Mouse (Mus musculus) kidney, adult 9 months (tissue): Measurements from ENCODE around the gene Plekha6.
A peak's percentile ranks its signal among the peaks of the same experiment; 100 is the strongest.

Source experiments
- DNase-seq: peaks from one replicate; pipeline ENCODE4 v3.0.0; 2022

Plekha6 gene

GRCm38 (mm10) chr1:133182706-133183095 is 18.7 kb downstream of the Plekha6 start:
- no peak for DNase-seq

- DNase-seq: no peak
These were observed 19.3 kb downstream of the Plekha6 start for GRCm38 (mm10) chr1:133183141-133183925.

GRCm38 (mm10) chr1:133187948-133188680 is 24.1 kb downstream of the Plekha6 start:
- DNase-seq: no peak

GRCm38 (mm10) chr1:133188719-133189118 is 24.7 kb downstream of the Plekha6 start:
- no peak for DNase-seq

- DNase-seq: no peak
These were observed 25.5 kb downstream of the Plekha6 start for GRCm38 (mm10) chr1:133189471-133189870.

GRCm38 (mm10) chr1:133190550-133190949 is 26.5 kb downstream of the Plekha6 start:
- no peak for DNase-seq

DNA sequence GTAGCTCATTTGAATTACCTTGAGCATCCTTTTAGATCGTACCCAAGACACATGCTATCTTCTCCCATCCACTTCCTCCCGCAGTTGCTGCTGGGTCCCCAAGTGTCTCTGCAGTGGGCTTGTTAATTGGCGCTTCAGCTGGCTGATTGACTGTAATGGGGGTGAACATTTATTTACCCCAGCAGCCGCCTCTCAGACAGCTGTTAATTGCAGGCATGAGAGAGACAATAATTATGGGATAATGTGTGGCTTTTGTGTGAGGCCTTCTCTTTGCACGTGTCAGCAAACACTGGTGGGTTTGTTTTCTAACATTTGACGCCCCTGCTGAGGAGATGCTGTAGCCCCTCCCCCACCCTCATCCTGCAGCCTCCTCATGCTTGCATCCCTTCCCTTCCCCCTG is 32.2 kb downstream of the Plekha6 start:
- DNase-seq: no peak

GRCm38 (mm10) chr1:133197266-133197665 is 33.3 kb downstream of the Plekha6 start:
- no peak for DNase-seq

DNA sequence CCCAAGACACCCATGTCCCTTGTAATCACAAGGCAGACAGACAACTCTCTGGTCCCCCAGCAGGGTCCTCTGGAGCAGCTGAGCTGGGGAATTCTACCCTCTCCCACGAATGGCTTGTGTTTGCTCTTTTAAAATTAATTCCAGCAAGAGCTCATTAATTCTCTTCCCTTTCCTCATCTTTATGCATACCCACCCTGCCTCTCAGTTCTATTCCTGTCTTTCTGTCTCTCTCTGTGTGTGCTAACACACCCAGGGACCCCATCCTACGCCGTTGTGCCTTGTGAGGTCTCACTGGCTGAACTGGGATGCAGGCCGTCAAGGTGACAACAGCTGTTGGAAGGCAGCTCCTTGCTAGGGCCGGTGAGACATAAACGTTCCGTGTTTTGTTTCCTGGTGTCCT is 35.7 kb downstream of the Plekha6 start:
- no peak for DNase-seq

- DNase-seq: no peak
These were observed 37.5 kb downstream of the Plekha6 start for GRCm38 (mm10) chr1:133201499-133201898.

DNA sequence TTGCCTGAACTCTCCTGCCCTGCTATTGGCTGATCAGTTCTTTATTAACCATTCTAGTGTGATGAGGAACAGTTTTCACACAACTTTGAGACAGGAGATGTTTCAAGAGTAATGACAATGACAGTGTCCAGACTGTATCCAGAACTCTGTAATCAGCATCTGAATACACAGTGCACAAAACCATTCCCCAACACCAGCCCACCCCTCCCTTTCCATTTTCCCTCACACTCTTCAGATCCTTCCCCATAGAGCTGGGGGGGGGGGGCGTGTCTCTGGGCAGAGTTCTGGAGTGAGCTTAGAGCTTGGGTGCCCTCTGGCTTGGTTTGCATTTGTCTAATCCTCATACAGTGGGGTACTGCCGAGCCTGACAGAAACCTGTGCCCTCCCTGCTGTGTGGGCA is 39.7 kb downstream of the Plekha6 start:
- DNase-seq: no peak

DNA sequence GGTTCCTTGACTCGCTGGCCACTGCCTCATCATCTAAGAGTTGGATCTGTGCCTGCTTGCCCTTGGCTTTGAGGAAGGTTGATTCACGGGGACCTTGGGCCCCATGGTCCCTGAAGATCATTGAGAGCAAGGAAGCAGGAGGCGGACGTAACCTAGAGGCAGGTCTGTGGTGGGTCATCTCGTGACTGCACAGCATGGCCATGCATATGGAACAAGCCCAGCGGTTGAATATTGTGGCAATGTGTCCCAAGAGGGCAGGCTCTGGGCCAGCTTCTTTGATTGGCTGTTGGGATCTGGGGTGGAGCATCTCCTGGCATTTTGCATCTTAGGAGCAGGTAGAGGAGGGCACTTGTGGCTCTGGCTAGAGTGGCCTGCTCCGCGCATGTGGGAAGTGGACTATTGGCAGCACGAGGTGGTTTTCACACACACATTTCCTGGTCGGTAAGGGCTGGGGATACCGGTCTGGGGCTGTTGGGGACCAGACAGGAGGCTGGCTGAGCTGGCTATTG is 40.4 kb downstream of the Plekha6 start:
- DNase-seq: peak; percentile 86

DNA sequence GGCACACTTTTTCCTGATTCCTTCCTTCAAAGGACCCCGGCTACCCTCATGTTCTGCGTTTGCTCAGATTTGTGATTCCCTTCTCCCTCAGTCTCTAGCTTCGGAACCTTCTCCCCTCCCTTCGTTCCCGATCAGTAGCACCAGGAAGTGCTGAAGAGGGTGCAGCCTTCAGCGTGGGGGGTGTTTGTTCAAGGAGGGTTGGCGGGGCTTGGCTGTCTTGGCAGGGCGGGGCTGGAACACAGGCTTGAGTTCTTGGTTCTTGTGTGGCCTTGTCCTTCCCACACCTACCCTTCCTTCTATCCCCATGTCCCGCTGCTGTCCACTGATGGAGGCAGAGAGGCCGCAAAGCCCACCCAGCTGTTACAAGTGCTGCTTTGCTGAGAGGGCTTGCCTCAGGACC is 41.0 kb downstream of the Plekha6 start:
- DNase-seq: no peak

DNA sequence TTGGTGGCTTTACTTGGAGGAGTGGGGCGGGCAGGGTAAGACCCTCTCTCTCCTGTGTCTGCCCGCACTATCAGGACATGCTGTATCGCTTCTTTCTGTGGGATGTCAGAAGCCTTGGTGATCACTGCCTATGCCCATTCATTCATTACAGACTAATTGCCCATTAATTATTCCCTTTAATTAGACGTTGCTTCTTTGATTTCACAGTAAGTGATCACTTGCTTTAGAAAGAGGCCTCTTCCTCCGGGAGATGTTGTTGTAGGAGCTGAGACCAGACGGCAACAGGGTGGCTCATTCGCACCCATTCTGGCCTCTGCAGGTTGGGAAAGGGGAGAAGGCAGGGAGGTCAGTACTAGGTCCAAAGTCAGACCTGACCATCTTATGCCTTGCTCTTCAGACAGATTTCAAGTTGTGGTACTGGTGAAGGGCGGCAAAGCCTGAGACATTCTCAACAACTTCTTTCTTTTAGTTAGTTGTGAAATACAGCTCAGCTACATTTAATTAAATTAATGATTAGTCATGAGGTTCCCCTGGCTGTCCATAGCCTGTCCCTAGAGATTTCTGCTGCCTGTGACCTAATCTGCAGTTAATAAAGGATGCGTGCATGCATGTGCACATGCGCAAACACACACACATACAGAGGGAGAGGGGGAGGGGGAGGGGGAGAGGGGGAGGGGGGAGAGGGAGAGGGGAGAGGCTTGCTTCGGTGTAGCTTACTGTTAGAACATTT is 44.2 kb downstream of the Plekha6 start:
- DNase-seq: no peak

DNA sequence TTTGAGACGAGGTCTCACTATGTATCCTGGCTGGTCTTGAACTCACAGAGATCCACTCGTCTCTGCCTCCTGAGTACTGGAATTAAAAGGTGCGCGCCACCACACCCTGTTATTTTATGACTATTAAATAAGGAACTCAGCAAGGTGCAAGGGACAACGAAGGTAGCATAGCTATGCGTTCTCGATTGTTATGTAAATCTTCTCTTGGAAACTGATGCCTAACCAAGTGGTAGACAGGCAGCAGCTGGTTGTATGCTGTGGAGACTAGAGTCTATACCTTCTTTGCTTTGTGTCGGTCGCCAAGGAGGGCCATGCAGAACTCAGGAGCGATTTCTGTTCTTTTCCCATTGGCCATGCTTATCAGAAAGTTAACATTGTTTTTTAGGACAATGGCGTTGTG is 45.0 kb downstream of the Plekha6 start:
- no peak for DNase-seq

GRCm38 (mm10) chr1:133209482-133209881 is 45.5 kb downstream of the Plekha6 start:
- DNase-seq: no peak

GRCm38 (mm10) chr1:133209901-133210516 is 46.0 kb downstream of the Plekha6 start:
- peak; percentile 57 for DNase-seq

DNA sequence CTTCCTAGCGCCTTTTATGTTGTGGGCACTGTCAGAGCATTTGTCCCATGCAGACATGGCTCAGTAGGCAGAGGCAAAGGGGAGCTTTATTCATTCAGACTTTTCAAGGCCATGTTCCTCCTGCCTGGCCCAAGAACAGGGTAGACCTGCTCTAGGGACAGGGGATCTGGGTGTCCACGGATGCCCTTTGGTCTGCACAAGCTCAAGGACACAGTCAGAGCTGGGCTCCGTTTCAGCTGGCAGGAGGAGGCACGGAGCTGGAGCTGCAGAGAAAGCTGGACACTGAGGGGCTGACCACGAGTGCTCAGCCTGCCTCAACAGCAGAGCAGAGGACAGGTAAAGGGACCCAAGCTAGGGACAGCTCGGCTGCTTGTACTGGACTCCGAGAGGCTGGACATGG is 46.8 kb downstream of the Plekha6 start:
- DNase-seq: peak; percentile 76

- DNase-seq: no peak
These were observed 48.3 kb downstream of the Plekha6 start for GRCm38 (mm10) chr1:133212273-133212672.

DNA sequence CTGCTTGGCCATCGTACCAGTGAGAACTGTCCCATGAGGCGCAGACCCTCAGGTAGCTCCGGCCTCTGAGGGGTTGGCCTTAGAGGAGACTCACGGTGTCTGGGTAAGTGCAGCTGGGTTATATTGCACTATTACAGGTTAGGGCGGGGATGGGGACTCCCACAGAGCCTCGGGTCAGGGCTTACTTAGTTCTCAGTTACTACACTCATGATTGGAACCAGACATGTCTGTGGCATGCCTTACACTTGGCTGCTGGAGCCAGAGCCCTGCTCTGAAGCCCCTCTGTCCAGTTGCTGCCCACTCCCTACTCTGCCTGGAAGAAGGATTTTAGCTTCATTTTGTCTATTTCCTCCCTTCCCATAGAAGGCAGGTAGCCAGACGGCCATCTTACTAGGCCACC is 49.1 kb downstream of the Plekha6 start:
- DNase-seq: no peak

GRCm38 (mm10) chr1:133213901-133214300 is 49.9 kb downstream of the Plekha6 start:
- DNase-seq: peak; percentile 80

DNA sequence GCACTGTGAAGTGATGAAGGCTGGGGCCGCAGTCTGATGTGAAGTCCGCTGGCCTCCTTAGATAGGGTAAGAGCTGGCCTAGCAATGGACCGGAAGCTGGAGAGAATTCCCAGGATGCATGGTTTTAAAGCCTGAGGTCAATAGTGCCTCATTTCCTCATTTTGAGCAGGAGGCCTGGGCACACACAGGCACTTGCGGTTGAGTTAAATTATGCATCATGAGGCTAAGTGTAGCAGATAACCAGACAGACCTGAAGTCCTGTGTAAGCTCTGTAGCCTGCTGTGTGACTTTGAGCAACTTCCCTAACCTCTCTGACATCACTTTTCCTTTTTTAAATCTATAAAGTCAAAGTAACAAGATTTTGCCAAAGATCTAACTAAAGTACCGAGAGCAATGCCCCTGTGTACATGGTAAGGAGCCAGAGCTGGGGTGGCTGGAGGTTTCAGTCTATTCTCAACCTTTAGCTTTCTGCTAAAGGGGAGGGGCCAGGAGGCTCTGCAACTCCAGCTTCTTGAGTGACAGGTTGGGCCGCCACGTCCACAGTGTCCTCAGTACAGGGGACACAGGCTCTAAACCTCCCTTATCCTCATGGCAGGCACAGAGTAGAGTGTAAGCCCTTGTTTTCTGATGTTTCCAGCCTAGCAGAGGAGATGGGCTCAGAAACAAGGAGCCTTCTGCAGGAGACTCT is 50.8 kb downstream of the Plekha6 start:
- no peak for DNase-seq

DNA sequence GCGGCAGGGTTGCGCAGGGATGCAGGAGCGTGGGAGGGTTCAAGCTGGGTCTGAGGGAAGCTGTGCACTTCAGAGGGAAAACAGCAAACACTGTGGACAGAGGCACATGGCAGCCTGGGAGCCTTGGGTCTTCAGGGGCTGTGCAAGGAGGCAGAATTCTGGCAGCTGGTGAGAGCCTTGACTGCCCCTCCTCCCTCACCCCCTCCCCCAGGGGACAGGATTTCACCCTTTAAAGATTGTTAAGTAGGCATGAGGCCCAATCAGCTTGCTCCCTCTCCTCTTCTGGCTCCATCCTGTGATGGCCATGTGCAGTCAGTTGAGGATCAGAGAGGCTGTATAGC is 51.3 kb downstream of the Plekha6 start:
- no peak for DNase-seq
